Mouse (Mus musculus) MEL (cell line): ENCODE measurements at regions not wholly inside any gene's neighbourhood (a gene's known extent, or its start where the extent isn't known, plus 50 kb on each side); places are given as distances from the start of the nearest gene placed in this dataset.

ENCODE experiments used
- DNase-seq: peaks from one replicate; pipeline ENCODE4 v3.0.0; 2011; ENCODE audit warnings: low read depth, low spot score
- H3K27ac ChIP-seq: 2 replicates; pipeline ENCODE4 v1.5.1; 2012; ENCODE audit warnings: low read depth, mild to moderate bottlenecking, control low read depth, low read length, moderate library complexity; ENCODE audit not compliant: control insufficient read depth
- H3K27me3 ChIP-seq, 2 experiments: fragments of 150-350 bp in 1 of 2; sonication (generic) in 1 of 2; 2 replicates each; pipeline ENCODE4 v1.6.1; 2012; ENCODE audit warnings: low read length in 2 of 2, mild to moderate bottlenecking in 2 of 2, improper control_type of control experiment in 1 of 2, moderate library complexity in 1 of 2; ENCODE audit not compliant: insufficient read depth in 2 of 2, control insufficient read depth in 1 of 2
- H3K36me3 ChIP-seq, 2 experiments: 2 replicates each; pipeline ENCODE4 v1.6.1; 2012 to 2014; ENCODE audit warnings: low read length in 2 of 2, improper control_type of control experiment in 1 of 2, inconsistent platforms in 1 of 2, mild to moderate bottlenecking in 1 of 2; ENCODE audit not compliant: insufficient read depth in 2 of 2, control insufficient read depth in 1 of 2
- H3K4me1 ChIP-seq, 2 experiments: fragments of 150-350 bp in 1 of 2; sonication (generic) in 1 of 2; 2 replicates each; pipeline ENCODE4 v1.6.1; 2012; ENCODE audit warnings: low read length in 2 of 2, improper control_type of control experiment in 1 of 2, mild to moderate bottlenecking in 1 of 2; ENCODE audit not compliant: insufficient read depth in 2 of 2, control insufficient read depth in 1 of 2
- H3K4me3 ChIP-seq, 2 experiments: fragments of 150-350 bp in 1 of 2; sonication (generic) in 1 of 2; 2 replicates each; pipeline ENCODE4 v1.5.1; 2012; ENCODE audit warnings: low read depth in 2 of 2, low read length in 2 of 2, mild to moderate bottlenecking in 2 of 2, moderate library complexity in 2 of 2, control low read depth in 1 of 2, improper control_type of control experiment in 1 of 2; ENCODE audit not compliant: control insufficient read depth in 1 of 2, insufficient read depth in 1 of 2
- H3K79me2 ChIP-seq: 2 replicates; pipeline ENCODE4 v1.6.1; 2012; ENCODE audit warnings: mild to moderate bottlenecking, low read length, moderate library complexity; ENCODE audit not compliant: control insufficient read depth, poor library complexity, insufficient read depth
- H3K9ac ChIP-seq: 2 replicates; pipeline ENCODE4 v1.6.1; 2012; ENCODE audit warnings: low read depth, mild to moderate bottlenecking, control low read depth, low read length, moderate library complexity; ENCODE audit not compliant: control insufficient read depth, poor library complexity, severe bottlenecking
- H3K9me3 ChIP-seq: fragments of 150-350 bp; sonication (generic); replicated peaks from 2 replicates; pipeline ENCODE4 v1.6.1; 2012; ENCODE audit warnings: mild to moderate bottlenecking, low read length, improper control_type of control experiment, moderate library complexity; ENCODE audit not compliant: insufficient read depth
- BHLHE40 ChIP-seq: IDR thresholded peaks from 2 replicates; pipeline ENCODE4 v1.6.1; 2012; ENCODE audit warnings: low read depth, mild to moderate bottlenecking, inconsistent platforms, low read length, improper control_type of control experiment, borderline replicate concordance
- CHD2 ChIP-seq: IDR thresholded peaks from 2 replicates; pipeline ENCODE4 v1.6.1; 2011; ENCODE audit warnings: low read length, improper control_type of control experiment
- CTCF ChIP-seq, 3 experiments: IDR thresholded peaks in 2 of 3; conservative IDR thresholded peaks in 1 of 3; 2 replicates each; pipeline ENCODE4 v1.5.1; 2011 to 2012; ENCODE audit warnings: low read length in 3 of 3, low read depth in 2 of 3, mild to moderate bottlenecking in 2 of 3, improper control_type of control experiment in 1 of 3, inconsistent platforms in 1 of 3, mixed read lengths in 1 of 3, moderate library complexity in 1 of 3; ENCODE audit not compliant: control insufficient read depth in 1 of 3, insufficient read depth in 1 of 3, poor library complexity in 1 of 3, severe bottlenecking in 1 of 3
- E2F4 ChIP-seq: IDR thresholded peaks from 2 replicates; pipeline ENCODE4 v1.6.1; 2011; ENCODE audit warnings: low read depth, low read length, improper control_type of control experiment, borderline replicate concordance
- ETS1 ChIP-seq: IDR thresholded peaks from 2 replicates; pipeline ENCODE4 v1.6.1; 2012; ENCODE audit warnings: low read depth, mild to moderate bottlenecking, inconsistent platforms, low read length, improper control_type of control experiment, moderate library complexity
- GATA1 ChIP-seq: IDR thresholded peaks from 2 replicates; pipeline ENCODE4 v1.6.1; 2011; ENCODE audit warnings: low read depth, low read length, improper control_type of control experiment
- KAT2A ChIP-seq: conservative IDR thresholded peaks from 2 replicates; pipeline ENCODE4 v1.6.1; 2012; ENCODE audit warnings: low read depth, low read length, improper control_type of control experiment, inconsistent platforms
- MAFK ChIP-seq: IDR thresholded peaks from 2 replicates; pipeline ENCODE4 v1.6.1; 2011; ENCODE audit warnings: low read depth, mild to moderate bottlenecking, low read length, improper control_type of control experiment, borderline replicate concordance
- MAZ ChIP-seq: IDR thresholded peaks from 2 replicates; pipeline ENCODE4 v1.6.1; 2012; ENCODE audit warnings: low read depth, mild to moderate bottlenecking, inconsistent platforms, low read length, improper control_type of control experiment
- MXI1 ChIP-seq: IDR thresholded peaks from 2 replicates; pipeline ENCODE4 v1.6.1; 2011; ENCODE audit warnings: mild to moderate bottlenecking, low read depth, low read length, improper control_type of control experiment
- MYC ChIP-seq: IDR thresholded peaks from 2 replicates; pipeline ENCODE4 v1.6.1; 2011; ENCODE audit warnings: low read depth, mild to moderate bottlenecking, low read length, improper control_type of control experiment, moderate library complexity
- POLR2A ChIP-seq, 2 experiments: IDR thresholded peaks; 2 replicates each; pipeline ENCODE4 v1.6.1; 2011 to 2012; ENCODE audit warnings: low read length in 2 of 2, mild to moderate bottlenecking in 2 of 2, control low read depth in 1 of 2, improper control_type of control experiment in 1 of 2, low read depth in 1 of 2, moderate library complexity in 1 of 2; ENCODE audit not compliant: control insufficient read depth in 1 of 2, insufficient read depth in 1 of 2, poor library complexity in 1 of 2
- POLR2AphosphoS5 ChIP-seq: IDR thresholded peaks from 2 replicates; pipeline ENCODE4 v1.6.1; 2012; ENCODE audit warnings: low read depth, borderline replicate concordance, mild to moderate bottlenecking, inconsistent platforms, low read length, moderate library complexity, mixed read lengths
- RAD21 ChIP-seq: IDR thresholded peaks from 2 replicates; pipeline ENCODE4 v1.6.1; 2011; ENCODE audit warnings: mild to moderate bottlenecking, low read depth, low read length, improper control_type of control experiment
- SMC3 ChIP-seq: IDR thresholded peaks from 2 replicates; pipeline ENCODE4 v1.6.1; 2011; ENCODE audit warnings: low read depth, low read length, improper control_type of control experiment
- TAL1 ChIP-seq: IDR thresholded peaks from 2 replicates; pipeline ENCODE4 v1.6.1; 2012; ENCODE audit warnings: mild to moderate bottlenecking, inconsistent platforms, low read length, moderate library complexity, mixed read lengths
- TCF12 ChIP-seq: IDR thresholded peaks from 2 replicates; pipeline ENCODE4 v1.6.1; 2014; ENCODE audit warnings: low read depth, mild to moderate bottlenecking, inconsistent platforms, low read length, improper control_type of control experiment, moderate library complexity
- ZC3H11A ChIP-seq: IDR thresholded peaks from 2 replicates; pipeline ENCODE4 v1.6.1; 2012; ENCODE audit warnings: low read depth, mild to moderate bottlenecking, inconsistent platforms, low read length, improper control_type of control experiment
- ZKSCAN1 ChIP-seq: IDR thresholded peaks from 2 replicates; pipeline ENCODE4 v1.6.1; 2012; ENCODE audit warnings: low read depth, mild to moderate bottlenecking, inconsistent platforms, low read length, improper control_type of control experiment, moderate library complexity
- ZMIZ1 ChIP-seq: IDR thresholded peaks from 2 replicates; pipeline ENCODE4 v1.6.1; 2012; ENCODE audit warnings: low read depth, mild to moderate bottlenecking, inconsistent platforms, low read length, improper control_type of control experiment, moderate library complexity
- ZNF384 ChIP-seq: IDR thresholded peaks from 2 replicates; pipeline ENCODE4 v1.6.1; 2012; ENCODE audit warnings: low read depth, mild to moderate bottlenecking, inconsistent platforms, low read length, improper control_type of control experiment

DNA sequence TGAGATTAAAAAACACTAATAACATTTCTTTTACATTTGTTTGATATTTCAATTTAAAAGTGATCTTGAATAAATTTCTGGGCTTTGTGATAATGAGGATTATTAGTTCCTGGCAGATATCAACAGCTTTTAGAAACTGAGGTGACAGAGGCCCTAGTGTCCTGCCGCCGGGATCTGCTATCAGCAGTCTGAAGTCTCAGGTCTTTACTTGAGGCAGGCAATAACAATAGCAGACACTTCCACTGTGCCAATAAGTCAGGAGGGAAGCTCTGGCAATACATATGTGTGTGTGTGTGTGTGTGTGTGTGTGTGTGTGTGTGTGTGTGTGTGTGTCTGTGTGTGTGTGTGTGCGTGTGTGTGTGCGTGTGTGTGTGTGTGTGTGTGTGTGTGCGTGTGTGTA, 252.1 kb downstream of the Lipi start:
- H3K36me3 ChIP-seq = peaks cover 0 to 7% of the 10 kb centered on the region in 2 experiments; a peak in 2 of 4 replicates
- DNase-seq = peak; percentile 31
- H3K4me1 ChIP-seq = no peaks in the 10 kb centered on the region; a peak in 1 of 4 replicates
- no peaks in the 10 kb centered on the region for H3K9me3 ChIP-seq
- no peak overlapping the region for H3K27ac ChIP-seq
- peak overlapping the region; percentile 51 to 60 for H3K4me3 ChIP-seq
- TF ChIP-seq POLR2AphosphoS5 = no peak
- no peak for TF ChIP-seq POLR2A (IDR thresholded peaks at IDR 0.05; ENCODE audit: control insufficient read depth in 1 of 2, insufficient read depth in 1 of 2, low read depth in 1 of 2, low read length in 2 of 2, poor library complexity in 1 of 2)
- no peak for TF ChIP-seq MXI1
- TF ChIP-seq MAZ = no peak
- no peak for TF ChIP-seq ETS1
- no peak for TF ChIP-seq BHLHE40
- H3K27me3 ChIP-seq = no peaks in the 10 kb centered on the region
- peak overlapping the region; percentile 9 for H3K9ac ChIP-seq
- H3K79me2 ChIP-seq = no peaks in the 10 kb centered on the region

DNA sequence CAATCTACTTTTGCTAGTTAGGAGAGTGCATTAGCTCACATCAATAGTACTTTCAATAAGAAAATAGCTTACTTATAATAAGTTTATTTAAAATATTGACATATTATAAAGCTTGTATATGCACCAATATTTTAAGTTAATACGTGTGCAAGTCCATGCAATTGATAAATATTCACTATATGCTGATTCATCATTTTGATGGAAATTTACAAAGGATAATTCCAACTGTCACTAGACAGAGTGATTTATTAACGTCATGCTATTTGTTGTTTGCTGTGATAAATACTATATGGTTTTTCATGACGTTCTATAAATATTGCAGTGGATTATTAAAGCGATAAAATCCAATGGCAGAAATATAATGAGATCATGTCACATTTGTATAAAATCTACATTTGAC, 253.0 kb downstream of the Lipi start:
- Histone ChIP-seq H3K4me3 (no peak overlapping the region), H3K27ac (no peak overlapping the region), H3K79me2 (no peaks in the 10 kb centered on the region), H3K9ac (no peak overlapping the region), H3K36me3 (peaks cover 0 to 7% of the 10 kb centered on the region in 2 experiments; a peak in 2 of 4 replicates), H3K4me1 (no peaks in the 10 kb centered on the region; a peak in 1 of 4 replicates), H3K9me3 (no peaks in the 10 kb centered on the region), H3K27me3 (no peaks in the 10 kb centered on the region)
- no peak for TF ChIP-seq CTCF (IDR thresholded peaks at IDR 0.05 in 2 of 3, conservative IDR thresholded peaks at IDR 0.05 in 1 of 3; ENCODE audit: control insufficient read depth in 1 of 3, insufficient read depth in 1 of 3, low read depth in 2 of 3, low read length in 3 of 3, poor library complexity in 1 of 3, severe bottlenecking in 1 of 3)
- TF ChIP-seq MAFK = 0 out of 2 replicates have a peak, but pooled peaks have one; percentile 53
- TF ChIP-seq POLR2A (IDR thresholded peaks at IDR 0.05; ENCODE audit: control insufficient read depth in 1 of 2, insufficient read depth in 1 of 2, low read depth in 1 of 2, low read length in 2 of 2, poor library complexity in 1 of 2) = no peak
- TF ChIP-seq MYC = no peak
- TF ChIP-seq CHD2 = no peak
- TF ChIP-seq ZMIZ1 = no peak
- TF ChIP-seq POLR2AphosphoS5 = no peak
- TF ChIP-seq E2F4 = no peak
- DNase-seq = no peak

DNA sequence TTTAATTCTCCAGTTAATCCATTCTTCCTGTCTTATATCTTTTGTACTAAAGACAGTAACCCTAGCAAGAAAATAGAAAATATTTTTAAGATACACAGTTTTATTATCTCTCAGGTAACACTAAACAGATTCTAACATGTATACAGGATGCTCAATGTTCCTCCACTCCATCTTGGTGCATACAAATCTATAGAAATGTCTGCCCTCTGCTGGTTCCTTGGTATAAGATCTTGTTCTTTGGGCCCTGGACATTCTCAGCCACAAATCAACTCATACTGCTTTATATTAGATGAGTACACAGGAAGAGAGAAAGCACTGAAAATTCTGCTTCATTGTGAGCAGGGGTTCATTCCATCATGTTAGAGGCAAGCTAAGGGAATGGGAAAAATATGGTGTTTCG, 260.6 kb downstream of the Lipi start:
- no peak overlapping the region for H3K9ac ChIP-seq
- H3K79me2 ChIP-seq = no peaks in the 10 kb centered on the region
- DNase-seq = peak; percentile 60
- no peaks in the 10 kb centered on the region for H3K9me3 ChIP-seq
- no peak overlapping the region for H3K27ac ChIP-seq
- H3K36me3 ChIP-seq = no peaks in the 10 kb centered on the region
- TF ChIP-seq ZNF384 (no peak), BHLHE40 (no peak), RAD21 (peak; percentile 56), ZKSCAN1 (no peak), KAT2A (no peak), TAL1 (no peak), E2F4 (no peak), ZC3H11A (peak; percentile 30; the same call in 1 of the 2 replicates), MYC (no peak), TCF12 (no peak), GATA1 (no peak), SMC3 (peak; percentile 74), CTCF (IDR thresholded peaks at IDR 0.05 in 2 of 3, conservative IDR thresholded peaks at IDR 0.05 in 1 of 3; ENCODE audit: control insufficient read depth in 1 of 3, insufficient read depth in 1 of 3, low read depth in 2 of 3, low read length in 3 of 3, poor library complexity in 1 of 3, severe bottlenecking in 1 of 3) (peak in 2 of 3 experiments; percentile 6 to 62; a peak in 2 of 6 replicates)
- TF ChIP-seq, all 39 proteins: peak for 4
- Histone ChIP-seq H3K4me3 (no peak overlapping the region), H3K4me1 (no peaks in the 10 kb centered on the region), H3K27me3 (no peaks in the 10 kb centered on the region; a peak in 1 of 4 replicates)
